Mouse (Mus musculus) R1 (cell line): ENCODE results near the gene Vasp.

Source experiments
- DNase-seq: peaks from one replicate; pipeline ENCODE4 v3.0.0-alpha.2; 2018; ENCODE audit warnings: low read depth, low spot score

Vasp gene

GRCm38 (mm10) chr7:19271238-19272172, at the start of gene Vasp:
TSS of gene Vasp (minus strand) at chr7:19271817.
- peak; percentile 93 for DNase-seq

GRCm38 (mm10) chr7:19320637-19321036, 49.0 kb upstream of the Vasp start:
- no peak for DNase-seq

- DNase-seq, result peak; percentile 97
Observed at GRCm38 (mm10) chr7:19319906-19320305, 48.3 kb upstream of the Vasp start.

- DNase-seq, result no peak
Observed at GRCm38 (mm10) chr7:19319458-19319857, 47.8 kb upstream of the Vasp start.

- no peak for DNase-seq
Observed at GRCm38 (mm10) chr7:19318676-19319075, 47.1 kb upstream of the Vasp start.

GRCm38 (mm10) chr7:19318201-19318600, 46.6 kb upstream of the Vasp start:
- DNase-seq, result no peak

- no peak for DNase-seq
Observed at GRCm38 (mm10) chr7:19316451-19317161, 45.0 kb upstream of the Vasp start.

GRCm38 (mm10) chr7:19314033-19314432, 42.4 kb upstream of the Vasp start:
- DNase-seq, result no peak

- DNase-seq, result no peak
Observed at GRCm38 (mm10) chr7:19311991-19312390, 40.4 kb upstream of the Vasp start.

- DNase-seq, result peak; percentile 96
Observed at GRCm38 (mm10) chr7:19309884-19310641, 38.4 kb upstream of the Vasp start, which contains the start of gene Fosb. TSS of gene Fosb (minus strand) at chr7:19310051.

GRCm38 (mm10) chr7:19309278-19309883, 37.8 kb upstream of the Vasp start:
- no peak for DNase-seq

GRCm38 (mm10) chr7:19308454-19309277, 37.0 kb upstream of the Vasp start:
- DNase-seq, result peak; percentile 96

- DNase-seq, result peak; percentile 97
Observed at GRCm38 (mm10) chr7:19307739-19308453, 36.3 kb upstream of the Vasp start.

- DNase-seq, result no peak
Observed at GRCm38 (mm10) chr7:19306819-19307738, 35.5 kb upstream of the Vasp start.

GRCm38 (mm10) chr7:19305796-19306765, 34.5 kb upstream of the Vasp start:
- DNase-seq, result no peak

GRCm38 (mm10) chr7:19305413-19305735, 33.8 kb upstream of the Vasp start:
- no peak for DNase-seq

GRCm38 (mm10) chr7:19304501-19305412, 33.1 kb upstream of the Vasp start:
- DNase-seq, result no peak
